Mouse (Mus musculus) E14TG2a.4 (cell line): ENCODE data around the gene Adam10.

Experiments used
- CTCF ChIP-seq: conservative IDR thresholded peaks from 2 replicates; pipeline ENCODE4 v1.5.1; 2014; ENCODE audit warnings: low read length
- NANOG ChIP-seq: IDR thresholded peaks from 2 replicates; pipeline ENCODE4 v1.6.1; 2014; ENCODE audit warnings: borderline replicate concordance, low read length, mixed read lengths
- POU5F1 ChIP-seq: IDR thresholded peaks from 2 replicates; pipeline ENCODE4 v1.6.1; 2014; ENCODE audit warnings: low read length, borderline replicate concordance

DNA sequence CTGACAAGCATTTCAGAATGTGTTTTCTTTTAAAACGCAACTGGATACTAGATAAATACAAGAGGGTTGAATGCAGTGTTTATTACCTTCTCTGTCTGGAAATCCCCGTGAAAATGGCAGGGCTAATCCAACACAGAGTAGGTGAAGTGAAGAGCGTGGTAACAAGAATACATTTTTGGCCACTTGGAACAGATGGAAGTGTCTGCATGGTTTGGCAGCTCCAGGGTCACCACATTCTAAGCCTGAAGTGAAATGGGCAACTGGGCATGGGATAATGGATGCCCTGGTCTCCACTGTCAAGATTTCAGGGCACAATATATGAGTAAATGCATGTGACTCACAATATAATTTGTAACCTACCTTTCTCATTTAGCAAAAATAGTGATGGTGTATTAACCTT, 103.4 kb downstream of the Adam10 start:
- TF ChIP-seq CTCF (no peak), POU5F1 (no peak), NANOG (no peak)
